Mouse (Mus musculus) forebrain, embryonic 12.5 days (tissue): ENCODE measurements around the gene Cbll1. TPM values are rescaled to one million over a fixed set of nuclear protein-coding genes. Genes with fewer than 3 reads are reported as not detected.
"Not testable (repeated sequence)": the region's sequence is repeated elsewhere in the genome, so short reads cannot be mapped to it uniquely, and the experiment has no call there.

Experiments
- ATAC-seq: fragments of 200-750 bp; cut with Nextera tagmentation; 2 replicates; pipeline ENCODE4 v1.8.0; 2017; ENCODE audit warnings: moderate TSS enrichment; ENCODE audit not compliant: low FRiP score
- H3K27ac ChIP-seq: fragments of 300-500 bp; sonication (generic); 2 replicates; pipeline ENCODE4 v1.5.1; 2016; ENCODE audit warnings: mild to moderate bottlenecking
- H3K27me3 ChIP-seq: fragments of 300-500 bp; sonication (generic); 2 replicates; pipeline ENCODE4 v1.6.1; 2016; ENCODE audit warnings: mild to moderate bottlenecking
- H3K36me3 ChIP-seq: fragments of 300-500 bp; sonication (generic); replicated peaks from 2 replicates; pipeline ENCODE4 v1.6.1; 2016; ENCODE audit warnings: mild to moderate bottlenecking
- H3K4me1 ChIP-seq: fragments of 300-500 bp; sonication (generic); 2 replicates; pipeline ENCODE4 v1.6.1; 2016
- H3K4me2 ChIP-seq: fragments of 300-500 bp; sonication (generic); 2 replicates; pipeline ENCODE4 v1.6.1; 2016; ENCODE audit warnings: mild to moderate bottlenecking, moderate library complexity
- H3K4me3 ChIP-seq: fragments of 300-500 bp; sonication (generic); replicated peaks from 2 replicates; pipeline ENCODE4 v1.5.1; 2016; ENCODE audit warnings: mild to moderate bottlenecking
- H3K9ac ChIP-seq: fragments of 300-500 bp; sonication (generic); 2 replicates; pipeline ENCODE4 v1.6.1; 2016; ENCODE audit warnings: mild to moderate bottlenecking
- H3K9me3 ChIP-seq: fragments of 300-500 bp; sonication (generic); 2 replicates; pipeline ENCODE4 v1.6.1; 2016
- WGBS: fragments of 180-500 bp; shearing (Covaris S2); methylation state at CpG from one replicate; pipeline ENCODE4 v1.1.7; 2016; 5-methylcytosine and 5-hydroxymethylcytosine counted together
- polyA plus RNA-seq: library from polyadenylated mRNA; unstranded; fragments of >200 nt; fragmentation: Nextera tagmentation; extraction: Ambion mirVana; gene quantifications from 2 replicates; pipeline ENCODE4 v1.2.1, GENCODE M21; 2016

Gene Cbll1
- polyA plus RNA-seq, 1 experiment from 2014 or later, result 16.3 TPM

DNA sequence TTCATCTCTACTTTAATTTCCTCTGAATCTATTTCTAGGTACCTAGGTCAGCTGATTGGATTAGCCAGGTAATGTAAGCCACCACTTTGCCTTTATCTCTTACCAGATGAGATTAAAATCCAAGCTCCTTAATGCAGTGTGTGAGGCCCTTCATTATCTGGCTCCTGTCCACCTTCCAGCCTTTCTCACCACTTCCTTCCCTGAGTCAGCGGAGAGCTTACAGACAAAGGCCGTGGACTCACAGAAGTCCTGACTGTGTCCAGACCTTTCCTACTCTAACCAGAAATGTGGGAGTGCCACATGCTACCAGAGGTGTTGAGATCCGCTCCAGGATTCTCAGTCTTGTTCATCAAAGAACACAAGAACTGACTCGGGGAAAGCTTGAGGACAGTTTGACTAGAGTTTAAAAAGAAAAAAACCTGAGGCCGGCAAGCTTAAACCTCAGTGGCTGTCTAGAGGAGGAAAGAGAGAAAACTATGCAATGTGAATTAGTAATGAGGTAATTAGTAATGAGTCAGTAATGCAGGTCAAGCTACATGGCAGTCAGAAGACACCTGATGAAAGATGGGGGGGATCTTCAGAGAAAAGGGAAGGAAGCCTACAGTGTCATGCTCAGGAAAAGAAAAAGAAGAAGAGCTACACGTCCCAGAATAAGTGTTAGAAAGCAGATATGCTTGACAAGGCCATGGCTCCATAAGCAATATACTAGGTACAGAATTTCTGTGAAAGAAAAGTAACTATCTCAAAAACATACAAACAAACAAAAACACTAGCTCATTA, 14.5 kb upstream of the Cbll1 start:
- H3K4me1 ChIP-seq, result no peaks in the 10 kb centered on the region
- 73% methylated on average over 6 of the region's 6 CpGs for WGBS
- H3K4me2 ChIP-seq, result no peak overlapping the region
- H3K4me3 ChIP-seq, result no peak overlapping the region
- H3K9me3 ChIP-seq, result no peaks in the 10 kb centered on the region
- H3K27ac ChIP-seq, result no peak overlapping the region
- no peaks in the 10 kb centered on the region for H3K36me3 ChIP-seq
- no peak for ATAC-seq
- H3K9ac ChIP-seq, result no peak overlapping the region
- H3K27me3 ChIP-seq, result no peaks in the 10 kb centered on the region

DNA sequence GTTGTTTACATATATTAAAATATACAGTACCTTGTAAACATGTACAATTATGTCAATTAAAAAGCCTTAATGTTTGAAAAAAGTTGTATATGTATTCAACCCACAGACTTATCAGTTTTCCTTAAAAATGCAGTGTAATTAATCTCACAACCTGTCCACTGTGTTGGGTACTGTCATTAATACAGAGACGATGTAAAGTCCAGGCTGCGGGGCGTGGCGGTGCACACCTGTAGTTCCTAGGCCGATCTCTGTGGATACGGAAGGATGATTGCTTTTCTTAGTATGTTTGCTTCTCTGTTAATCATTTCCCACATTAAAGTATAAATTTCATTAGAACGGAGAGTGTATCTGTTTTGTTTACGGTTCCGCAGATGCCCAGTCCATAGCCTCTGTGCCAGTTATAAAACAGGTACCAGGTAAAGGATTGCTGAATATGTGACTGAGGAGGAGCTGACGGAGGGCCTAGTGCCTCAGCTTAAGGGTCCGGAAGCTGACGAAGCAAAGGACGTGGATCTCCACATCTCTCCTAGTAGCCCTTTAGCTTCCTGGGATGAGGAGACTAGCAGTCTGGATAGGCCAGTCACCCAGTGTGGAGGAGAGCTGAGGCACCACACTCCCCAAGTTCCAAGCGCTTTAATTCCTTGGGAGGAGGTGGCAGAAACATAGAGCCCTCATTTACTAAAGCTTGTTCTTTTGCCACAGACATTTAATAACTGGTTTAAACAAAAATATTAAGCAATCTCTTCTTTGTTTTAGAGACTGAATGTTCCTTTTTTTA, 13.4 kb upstream of the Cbll1 start:
- no peak overlapping the region for H3K9ac ChIP-seq
- no peaks in the 10 kb centered on the region for H3K9me3 ChIP-seq
- no peak overlapping the region for H3K27ac ChIP-seq
- no peaks in the 10 kb centered on the region for H3K4me1 ChIP-seq
- ATAC-seq, result no peak
- no peak overlapping the region for H3K4me3 ChIP-seq
- no peaks in the 10 kb centered on the region for H3K27me3 ChIP-seq
- H3K4me2 ChIP-seq, result no peak overlapping the region
- WGBS, result 87% methylated on average over 14 of the region's 14 CpGs
- no peaks in the 10 kb centered on the region for H3K36me3 ChIP-seq

DNA sequence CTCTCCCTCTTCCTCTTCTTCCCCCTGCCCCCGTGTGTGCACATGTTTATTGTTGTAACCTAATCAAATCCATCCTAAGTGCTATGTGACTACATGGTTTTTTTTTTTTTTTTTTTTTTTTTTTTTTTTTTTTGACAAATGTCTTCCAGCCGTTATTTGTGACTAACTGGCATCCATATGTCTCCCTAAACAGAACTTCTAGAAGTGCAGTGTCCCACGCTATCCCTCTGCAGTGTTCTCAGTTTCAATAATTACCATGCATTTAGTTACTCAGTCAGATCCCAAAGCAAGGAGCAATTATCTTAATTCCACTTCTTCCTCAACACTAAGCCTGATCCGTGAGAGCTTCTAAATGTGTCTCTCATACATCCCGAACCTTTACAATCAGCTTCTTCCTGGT, 11.8 kb upstream of the Cbll1 start:
- no peak overlapping the region for H3K4me2 ChIP-seq
- no peaks in the 10 kb centered on the region for H3K9me3 ChIP-seq
- H3K27ac ChIP-seq, result no peak overlapping the region
- H3K9ac ChIP-seq, result no peak overlapping the region
- 62% methylated on average over 4 of the region's 5 CpGs for WGBS
- ATAC-seq, result no peak
- no peaks in the 10 kb centered on the region for H3K36me3 ChIP-seq
- H3K27me3 ChIP-seq, result no peaks in the 10 kb centered on the region
- no peaks in the 10 kb centered on the region for H3K4me1 ChIP-seq
- no peak overlapping the region for H3K4me3 ChIP-seq

DNA sequence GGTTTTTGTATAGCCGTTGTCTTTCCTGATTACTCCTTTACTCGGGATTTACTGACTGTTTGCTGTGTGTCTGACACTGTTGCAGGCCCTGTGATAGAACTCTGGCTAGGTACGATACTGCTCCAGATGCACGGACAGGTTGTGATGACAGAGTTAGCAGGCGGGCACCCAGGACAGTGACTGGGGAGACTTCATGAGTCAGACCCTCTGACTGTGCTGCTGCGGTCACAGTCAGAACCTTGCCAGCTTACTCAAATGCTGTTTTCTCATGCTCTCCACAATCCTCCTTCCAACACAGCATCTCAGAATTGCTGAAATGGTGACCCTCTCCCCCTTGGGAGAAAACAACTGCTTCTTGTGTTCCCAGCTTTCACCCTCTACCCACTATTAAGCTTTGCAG, 9.1 kb upstream of the Cbll1 start:
- no peak for ATAC-seq
- Histone ChIP-seq H3K36me3 (no peaks in the 10 kb centered on the region), H3K27ac (no peak overlapping the region), H3K9ac (no peak overlapping the region), H3K9me3 (no peaks in the 10 kb centered on the region), H3K4me2 (no peak overlapping the region), H3K27me3 (no peaks in the 10 kb centered on the region), H3K4me3 (no peak overlapping the region), H3K4me1 (no peaks in the 10 kb centered on the region)
- WGBS, result 87% methylated on average over 6 of the region's 6 CpGs

DNA sequence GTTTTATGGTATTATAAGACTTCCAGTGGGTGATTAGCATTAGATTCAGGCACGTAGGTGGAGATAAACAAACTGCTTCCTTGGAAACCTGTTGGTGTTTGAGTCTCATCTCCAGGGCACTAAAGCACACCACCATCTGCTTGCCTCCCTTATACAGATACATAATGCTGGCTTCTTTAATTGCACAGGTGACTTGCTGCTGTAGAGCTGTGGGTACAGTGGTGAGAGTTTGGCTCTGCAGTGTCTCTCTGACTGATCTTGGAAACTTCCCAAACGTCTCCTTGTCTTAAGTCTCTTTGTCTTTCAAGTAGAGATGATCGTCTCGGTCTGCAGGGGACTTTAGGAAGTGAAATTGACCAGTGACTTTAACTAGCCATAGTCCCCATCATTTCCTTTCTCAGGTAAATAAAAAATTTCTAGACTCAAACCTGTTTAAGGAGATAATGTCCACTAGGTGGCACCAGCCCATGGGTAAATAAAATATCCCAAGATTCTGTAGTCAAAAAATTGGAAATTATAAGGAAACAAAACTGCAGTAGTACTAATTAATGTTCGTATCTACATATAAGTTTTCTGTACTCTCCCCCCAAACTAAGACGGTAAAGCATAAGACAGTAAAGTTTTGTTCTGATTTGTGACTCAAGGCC, 8.4 kb upstream of the Cbll1 start:
- Histone ChIP-seq H3K27me3 (no peaks in the 10 kb centered on the region), H3K9me3 (no peaks in the 10 kb centered on the region), H3K4me2 (no peak overlapping the region), H3K9ac (no peak overlapping the region), H3K36me3 (no peaks in the 10 kb centered on the region), H3K4me3 (no peak overlapping the region), H3K27ac (no peak overlapping the region), H3K4me1 (no peaks in the 10 kb centered on the region)
- 39% methylated on average over 6 of the region's 6 CpGs for WGBS
- no peak for ATAC-seq

DNA sequence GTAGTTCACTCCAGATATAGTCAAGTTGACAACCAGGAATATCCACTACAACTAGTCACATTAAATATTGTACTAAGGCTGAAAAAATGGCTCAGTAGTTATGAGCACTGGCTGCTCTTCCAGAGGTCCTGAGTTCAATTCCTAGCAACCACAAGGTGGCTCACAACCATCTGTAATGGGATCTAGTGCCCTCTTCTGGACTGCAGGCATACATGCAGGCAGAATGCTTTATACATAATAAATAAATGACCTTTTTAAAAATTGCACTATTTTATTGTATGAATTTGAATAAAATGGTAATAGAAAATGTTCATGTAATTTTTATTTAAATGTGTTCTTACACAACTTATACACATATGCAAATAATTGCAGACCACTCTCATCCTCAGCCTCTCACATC, 3.8 kb upstream of the Cbll1 start:
- no peaks in the 10 kb centered on the region for H3K27me3 ChIP-seq
- H3K27ac ChIP-seq, result no peak overlapping the region
- peaks cover 12% of the 10 kb centered on the region for H3K4me1 ChIP-seq
- H3K9ac ChIP-seq, result no peak overlapping the region
- H3K36me3 ChIP-seq, result no peaks in the 10 kb centered on the region
- H3K4me3 ChIP-seq, result no peak overlapping the region
- ATAC-seq, result no peak
- no peak overlapping the region for H3K4me2 ChIP-seq
- no peaks in the 10 kb centered on the region for H3K9me3 ChIP-seq

DNA sequence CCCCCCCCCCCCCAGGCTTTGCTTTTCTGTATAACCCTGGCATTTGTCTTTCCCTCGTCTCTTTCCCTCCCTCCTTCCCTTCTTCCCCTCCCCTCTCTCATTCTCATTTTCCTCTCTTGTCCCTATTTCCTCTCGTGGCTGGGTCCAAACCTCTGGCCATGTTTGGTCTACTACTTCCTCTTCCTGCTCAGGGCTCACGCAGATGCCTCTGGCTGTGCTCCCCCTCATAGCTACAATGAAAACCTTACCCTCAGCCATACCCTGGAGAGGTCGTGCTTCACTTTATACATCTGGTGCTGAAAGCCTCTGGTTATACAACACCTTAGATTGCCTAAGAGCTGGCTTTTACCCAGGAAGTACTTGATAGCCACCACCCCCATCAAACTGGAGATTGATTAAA, 1.9 kb upstream of the Cbll1 start:
- Histone ChIP-seq H3K4me1 (peaks cover 18% of the 10 kb centered on the region), H3K9me3 (no peaks in the 10 kb centered on the region), H3K4me3 (no peak overlapping the region), H3K4me2 (no peak overlapping the region), H3K36me3 (no peaks in the 10 kb centered on the region), H3K27ac (no peak overlapping the region), H3K27me3 (no peaks in the 10 kb centered on the region), H3K9ac (no peak overlapping the region)
- WGBS, result 73% methylated on average over 4 of the region's 4 CpGs
- no peak for ATAC-seq

DNA sequence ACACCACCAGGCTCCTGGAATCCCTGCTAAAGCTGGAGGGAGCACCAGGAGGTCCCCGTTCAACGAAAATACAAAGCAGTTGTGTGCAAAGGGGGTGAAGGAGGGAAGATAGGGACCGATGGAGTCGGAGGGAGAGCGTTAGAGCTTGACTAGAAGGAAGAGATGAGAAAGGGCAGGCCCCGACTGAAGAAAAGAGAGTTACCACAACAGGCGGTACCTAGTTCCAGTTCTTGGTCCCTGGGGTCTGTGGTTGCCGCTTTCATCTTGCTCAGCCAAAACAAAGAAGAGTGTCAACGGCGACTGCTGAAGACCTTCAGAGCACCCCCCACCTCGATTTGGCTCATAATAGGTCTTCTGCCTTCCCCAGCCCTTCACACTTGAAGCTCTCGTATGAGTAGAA, 780 bp upstream of the Cbll1 start:
- Histone ChIP-seq H3K4me1 (peaks cover 18% of the 10 kb centered on the region), H3K4me2 (peak overlapping the region; percentile 85), H3K9ac (peak overlapping the region; percentile 78), H3K4me3 (peak overlapping the region; percentile 86), H3K9me3 (no peaks in the 10 kb centered on the region), H3K27me3 (no peaks in the 10 kb centered on the region), H3K36me3 (no peaks in the 10 kb centered on the region), H3K27ac (peak overlapping the region; percentile 89)
- ATAC-seq, result no peak; the same call in 1 of the 2 replicates
- 1% methylated on average over 12 of the region's 12 CpGs for WGBS

DNA sequence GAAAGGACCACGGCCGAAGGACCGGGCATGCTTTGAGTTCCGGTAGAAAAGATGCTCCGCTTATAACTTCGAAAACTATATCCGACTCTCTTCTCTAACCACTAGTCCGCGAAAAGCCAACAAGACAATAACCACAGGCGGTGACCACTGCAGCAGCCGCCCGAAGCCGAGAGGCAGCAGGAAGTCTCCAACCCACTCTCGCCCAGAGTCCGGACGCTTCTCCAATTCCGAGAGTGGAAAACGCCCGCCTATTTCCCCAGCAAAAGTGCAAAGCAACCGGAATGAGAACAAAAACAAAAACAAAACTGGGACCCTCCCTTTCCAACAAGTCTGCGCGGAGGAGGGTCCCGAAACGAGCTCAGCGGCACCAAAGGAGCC, 491 bp downstream of the Cbll1 start:
- ATAC-seq, result no peak

DNA sequence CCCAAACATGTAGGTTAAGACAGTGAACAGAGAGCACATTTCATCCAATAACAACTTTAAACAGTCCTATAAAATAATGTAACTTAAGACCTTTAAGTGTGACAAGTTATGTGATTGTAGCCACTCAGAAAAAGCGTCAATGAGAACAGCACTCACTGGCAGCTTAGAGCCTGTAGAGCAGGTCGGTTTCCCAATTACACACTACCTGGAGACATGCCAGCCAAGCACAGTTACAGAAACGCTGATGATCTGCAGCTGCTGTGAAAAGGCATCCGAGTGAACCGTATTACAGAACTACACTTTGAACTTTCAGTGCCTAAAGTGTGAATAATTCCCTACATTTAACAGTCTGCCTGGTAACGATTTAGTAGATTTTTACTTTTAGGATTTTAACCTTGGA, 13.0 kb downstream of the Cbll1 start:
- WGBS, result 90% methylated on average over 6 of the region's 6 CpGs
- H3K27me3 ChIP-seq, result no peaks in the 10 kb centered on the region
- no peak for ATAC-seq
- H3K4me3 ChIP-seq, result no peak overlapping the region
- no peak overlapping the region for H3K4me2 ChIP-seq
- no peak overlapping the region for H3K27ac ChIP-seq
- peaks cover 34% of the 10 kb centered on the region for H3K36me3 ChIP-seq
- no peak overlapping the region for H3K9ac ChIP-seq
- no peaks in the 10 kb centered on the region for H3K4me1 ChIP-seq
- H3K9me3 ChIP-seq, result no peaks in the 10 kb centered on the region

More for the DNA sequence above, 491 bp downstream of the Cbll1 start:
- H3K27me3 ChIP-seq, result no peaks in the 10 kb centered on the region
- peak overlapping the region; percentile 89 for H3K27ac ChIP-seq
- WGBS, result under 1% methylated on average over 25 of the region's 25 CpGs
- peak overlapping the region; percentile 86 for H3K4me3 ChIP-seq
- peaks cover 6% of the 10 kb centered on the region for H3K36me3 ChIP-seq
- H3K4me2 ChIP-seq, result peak overlapping the region; percentile 85
- no peaks in the 10 kb centered on the region for H3K9me3 ChIP-seq
- peaks cover 18% of the 10 kb centered on the region for H3K4me1 ChIP-seq
- H3K9ac ChIP-seq, result peak overlapping the region; percentile 78

DNA sequence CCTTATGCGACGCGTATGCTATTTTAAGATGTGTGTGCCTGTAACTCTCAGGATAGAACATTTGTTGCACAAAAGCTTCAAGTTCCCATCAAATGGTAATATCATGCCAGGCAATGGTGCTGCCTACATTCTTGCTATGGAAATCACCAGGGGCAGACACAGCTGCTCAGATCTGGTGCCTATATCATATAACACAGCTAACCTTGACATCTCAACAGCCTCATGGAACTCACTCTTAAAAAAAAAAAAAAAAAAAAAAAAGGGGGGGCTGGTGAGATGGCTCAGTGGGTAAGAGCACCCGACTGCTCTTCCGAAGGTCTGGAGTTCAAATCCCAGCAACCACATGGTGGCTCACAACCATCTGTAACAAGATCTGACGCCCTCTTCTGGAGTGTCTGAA, 21.2 kb downstream of the Cbll1 start:
- not testable (repeated sequence) for H3K4me3 ChIP-seq, ATAC-seq, H3K9ac ChIP-seq, H3K4me1 ChIP-seq, H3K4me2 ChIP-seq, H3K27me3 ChIP-seq, H3K9me3 ChIP-seq, H3K36me3 ChIP-seq, H3K27ac ChIP-seq
- WGBS, result 89% methylated on average over 4 of the region's 6 CpGs

DNA sequence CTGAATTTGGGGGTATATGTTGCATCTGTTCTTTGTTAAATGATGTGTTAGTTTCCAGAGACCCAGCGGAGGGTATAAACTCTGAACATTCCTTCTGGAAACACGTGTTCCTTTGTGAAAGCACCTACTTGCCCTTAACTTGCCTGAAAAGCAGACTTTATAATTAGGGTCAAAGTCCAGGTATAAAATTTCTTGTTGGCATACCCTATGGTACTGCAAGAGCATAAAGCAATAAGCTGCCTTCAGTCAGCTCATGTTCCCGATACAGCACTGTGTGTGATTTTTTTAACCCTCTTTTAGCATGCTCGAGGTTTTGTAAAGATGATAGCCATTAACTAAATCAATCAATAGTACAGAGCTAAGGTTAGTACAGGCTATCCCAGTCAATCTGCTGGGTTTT, 36.8 kb downstream of the Cbll1 start:
- Histone ChIP-seq H3K27ac (no peak overlapping the region), H3K36me3 (no peaks in the 10 kb centered on the region), H3K9ac (no peak overlapping the region), H3K9me3 (no peaks in the 10 kb centered on the region), H3K4me1 (no peaks in the 10 kb centered on the region), H3K4me2 (no peak overlapping the region), H3K4me3 (no peak overlapping the region), H3K27me3 (no peaks in the 10 kb centered on the region)
- 86% methylated on average over 4 of the region's 4 CpGs for WGBS
- no peak for ATAC-seq
